Mouse (Mus musculus) adipocyte (in vitro differentiated cells): ENCODE data around the gene Tll2.

Source experiments
- DNase-seq: peaks from one replicate; pipeline ENCODE4 v3.0.0-alpha.2; 2016; ENCODE audit warnings: low spot score

Gene Tll2

GRCm38 (mm10) chr19:41087901-41088300, 118.7 kb downstream of the Tll2 start:
- DNase-seq = no peak

DNA sequence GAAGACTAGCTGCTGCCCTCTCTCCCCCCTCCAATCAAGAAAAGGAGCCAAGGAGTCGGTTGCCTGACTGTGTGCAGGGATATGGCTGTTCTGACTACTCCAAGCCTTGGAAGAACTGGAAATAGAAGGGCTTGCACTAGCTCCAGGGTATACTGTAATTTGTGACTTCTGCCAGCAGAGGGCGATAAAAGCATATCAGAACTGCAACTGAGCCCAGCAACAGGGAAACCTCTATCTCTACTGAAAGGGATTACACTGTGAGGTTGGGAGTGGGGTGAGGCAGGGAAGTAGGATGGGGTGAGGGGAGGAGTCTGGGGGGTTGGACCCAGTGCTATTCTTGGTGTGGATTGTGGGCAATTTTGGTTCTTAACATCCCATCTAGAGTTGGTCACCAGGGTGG, 119.9 kb downstream of the Tll2 start:
- DNase-seq = peak; percentile 85

DNA sequence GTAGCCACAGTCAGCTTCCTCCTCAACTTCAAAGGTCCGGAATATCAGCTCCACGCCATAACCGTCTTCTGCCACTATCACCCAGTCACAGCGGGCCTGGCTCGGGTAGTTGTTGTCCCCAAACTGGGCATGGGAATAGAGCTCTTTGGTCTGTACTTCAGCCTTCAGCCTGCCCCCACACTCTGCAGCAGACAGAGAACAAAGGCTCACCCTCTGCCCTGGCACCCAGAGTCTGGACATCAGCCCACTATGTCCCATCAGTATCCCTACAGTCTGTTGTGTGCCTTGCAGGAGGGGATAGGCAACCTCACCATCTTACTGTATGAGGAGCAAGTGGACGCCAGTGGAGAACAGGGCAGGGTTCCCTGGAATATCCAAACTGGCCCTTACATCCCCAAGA, 120.3 kb downstream of the Tll2 start:
- no peak for DNase-seq

DNA sequence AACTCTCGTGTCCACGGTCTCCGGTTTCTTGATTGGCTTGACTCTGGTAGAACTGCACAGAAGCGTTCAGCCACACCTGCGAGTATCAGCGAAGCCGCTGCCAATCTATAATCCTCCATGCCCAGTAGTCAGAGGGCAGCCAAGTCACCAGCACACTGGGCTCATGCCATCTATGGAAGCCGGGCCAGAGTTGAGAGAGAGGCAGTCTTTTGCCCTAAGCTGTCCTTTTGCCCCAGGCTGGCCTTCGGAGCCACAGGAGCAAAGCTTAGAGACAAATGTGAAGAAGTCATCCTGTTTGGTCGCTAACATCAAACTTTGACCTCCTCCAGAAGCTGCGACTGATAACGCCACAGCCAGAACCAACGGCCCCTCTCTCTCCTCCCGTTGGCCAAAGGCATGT, 123.0 kb downstream of the Tll2 start:
- DNase-seq = no peak

DNA sequence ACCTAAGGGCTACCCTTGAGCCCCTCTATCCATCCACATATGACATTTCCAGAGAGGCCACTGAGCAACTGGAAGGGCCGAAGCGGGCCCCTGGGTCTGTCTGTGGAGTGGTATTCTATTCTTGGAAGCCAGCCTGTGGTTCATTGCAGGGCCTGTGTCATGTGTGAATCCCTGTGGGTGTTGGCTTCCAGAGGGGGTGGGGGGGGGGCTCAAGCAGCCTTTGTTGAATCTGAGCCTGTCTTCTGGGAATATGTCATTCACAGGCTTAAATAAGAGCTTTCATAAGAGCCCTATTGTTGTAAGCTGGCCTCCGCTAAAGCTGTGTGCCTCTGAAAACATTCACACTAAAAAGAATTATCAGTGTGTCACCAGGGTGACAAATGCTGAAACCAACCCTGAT, 125.0 kb downstream of the Tll2 start:
- no peak for DNase-seq

DNA sequence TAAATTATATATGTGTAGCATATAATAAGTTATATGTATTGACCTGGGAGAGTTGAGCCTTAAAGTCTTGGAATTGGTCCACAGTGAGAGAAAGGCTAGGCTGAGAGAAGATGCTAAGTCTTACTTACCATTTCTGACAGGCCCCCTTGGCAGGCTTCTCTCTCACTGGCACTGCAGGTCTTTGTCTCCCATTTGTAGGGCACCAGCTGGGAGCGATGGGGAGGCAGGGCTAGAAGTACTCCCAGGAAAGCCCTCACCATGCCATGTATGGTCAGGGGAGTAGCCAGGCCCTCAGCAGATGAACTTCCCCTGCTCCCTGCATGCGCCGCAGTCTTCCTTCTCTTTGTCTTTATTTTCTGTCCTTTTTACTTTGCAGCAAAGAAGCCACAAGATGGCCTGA, 129.7 kb downstream of the Tll2 start, which contains the start of gene Opalin:
Gene Opalin, minus strand, starts transcription at position 208 of the 400 bp plus-strand sequence.
- no peak for DNase-seq

DNA sequence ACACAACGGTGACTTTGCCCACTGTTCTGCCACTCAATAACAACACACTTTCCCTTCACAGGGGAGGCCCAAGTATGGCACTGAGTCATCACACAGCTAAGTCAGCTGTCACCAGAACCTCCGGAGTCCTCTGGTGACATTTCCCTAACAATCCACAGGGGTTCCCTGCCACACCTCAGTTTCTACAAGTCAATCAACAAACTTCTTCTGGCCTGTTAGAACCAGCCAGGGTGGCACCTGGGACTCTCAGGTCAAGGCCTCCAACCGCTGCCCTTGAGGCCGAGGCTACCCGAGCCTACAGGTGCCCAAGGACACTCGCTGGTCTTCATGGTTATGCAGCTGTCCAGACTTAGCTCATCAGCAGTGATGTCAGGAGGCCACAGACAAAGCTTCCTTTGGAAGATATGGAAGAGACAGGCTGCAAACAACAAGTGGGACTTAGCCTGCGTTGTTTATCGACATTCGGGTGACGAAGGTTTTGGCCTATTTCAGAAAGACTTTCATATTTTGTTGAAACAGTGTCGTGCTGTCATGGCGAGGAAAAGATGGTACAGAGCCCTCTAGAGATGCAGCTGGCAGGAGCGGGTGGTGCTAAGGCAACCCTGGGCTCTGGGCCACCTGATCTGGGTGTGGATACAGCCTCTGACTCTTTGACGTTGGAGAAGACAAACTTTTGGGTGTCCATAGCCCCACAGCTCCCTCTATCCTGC, 132.7 kb downstream of the Tll2 start:
- no peak for DNase-seq

GRCm38 (mm10) chr19:41071500-41071899, 135.1 kb downstream of the Tll2 start:
- DNase-seq = peak; percentile 84

DNA sequence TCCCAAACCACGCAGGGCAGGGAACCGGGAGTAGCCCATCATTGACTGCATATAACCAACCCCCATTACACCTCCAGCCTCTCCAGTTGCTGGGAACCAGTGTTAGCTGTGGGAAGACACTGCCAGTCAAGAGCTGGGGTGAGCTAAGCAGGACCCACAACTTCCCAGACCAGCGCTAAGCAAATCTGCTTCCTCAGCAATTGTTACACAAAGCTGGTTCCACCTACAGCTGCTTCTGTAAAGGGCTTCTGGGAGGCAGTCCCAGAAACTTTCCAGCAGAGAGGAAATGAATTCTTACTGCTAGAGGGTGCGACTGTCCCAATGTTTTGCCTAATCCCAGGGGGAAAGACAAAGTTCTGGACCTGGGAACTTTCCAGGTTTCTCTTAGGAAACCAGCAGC, 151.9 kb downstream of the Tll2 start:
- no peak for DNase-seq

- DNase-seq = no peak
Measured at GRCm38 (mm10) chr19:41053530-41053929, 153.1 kb downstream of the Tll2 start.

DNA sequence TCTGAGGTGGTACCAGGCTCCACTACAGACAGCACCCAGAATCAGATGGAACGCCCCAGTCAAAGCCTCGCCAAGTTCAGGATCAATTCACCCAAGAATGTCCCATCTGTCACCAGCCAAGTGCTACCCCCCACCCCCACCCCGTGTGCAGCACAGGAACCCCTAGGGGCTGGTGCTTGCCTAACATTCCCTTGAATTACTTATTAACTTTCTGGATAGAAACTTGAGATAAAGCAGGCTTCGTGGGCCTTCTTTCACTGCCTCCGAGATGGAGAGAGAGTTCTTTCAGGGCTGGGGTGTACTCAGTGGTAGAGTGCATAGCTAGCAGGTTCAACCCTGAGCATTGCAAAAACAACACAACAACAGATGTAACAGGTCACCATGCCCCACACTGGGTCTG, 154.4 kb downstream of the Tll2 start:
- DNase-seq = no peak

DNA sequence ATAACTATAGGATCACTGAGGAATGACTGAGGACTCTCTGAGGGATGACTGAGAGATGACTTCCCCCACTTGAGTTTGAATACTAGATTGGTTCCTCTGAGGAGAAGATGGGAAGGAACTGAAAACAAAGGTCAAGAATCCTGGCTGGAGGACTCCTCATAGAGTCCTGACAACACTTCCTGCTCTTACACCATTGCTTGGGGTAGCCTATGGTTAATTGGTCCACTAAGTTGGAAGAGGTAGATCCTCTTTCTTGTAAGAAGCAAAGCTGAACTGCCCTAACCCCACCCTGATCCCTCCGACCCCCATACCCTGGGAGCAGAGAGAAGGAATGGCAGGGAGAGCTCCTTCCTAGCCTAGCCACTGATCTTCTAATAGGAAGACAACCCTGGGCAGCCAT, 154.9 kb downstream of the Tll2 start:
- DNase-seq = no peak

- DNase-seq = no peak
Measured at GRCm38 (mm10) chr19:41048187-41048559, 158.5 kb downstream of the Tll2 start.

GRCm38 (mm10) chr19:41047437-41048186, 159.0 kb downstream of the Tll2 start:
- no peak for DNase-seq

DNA sequence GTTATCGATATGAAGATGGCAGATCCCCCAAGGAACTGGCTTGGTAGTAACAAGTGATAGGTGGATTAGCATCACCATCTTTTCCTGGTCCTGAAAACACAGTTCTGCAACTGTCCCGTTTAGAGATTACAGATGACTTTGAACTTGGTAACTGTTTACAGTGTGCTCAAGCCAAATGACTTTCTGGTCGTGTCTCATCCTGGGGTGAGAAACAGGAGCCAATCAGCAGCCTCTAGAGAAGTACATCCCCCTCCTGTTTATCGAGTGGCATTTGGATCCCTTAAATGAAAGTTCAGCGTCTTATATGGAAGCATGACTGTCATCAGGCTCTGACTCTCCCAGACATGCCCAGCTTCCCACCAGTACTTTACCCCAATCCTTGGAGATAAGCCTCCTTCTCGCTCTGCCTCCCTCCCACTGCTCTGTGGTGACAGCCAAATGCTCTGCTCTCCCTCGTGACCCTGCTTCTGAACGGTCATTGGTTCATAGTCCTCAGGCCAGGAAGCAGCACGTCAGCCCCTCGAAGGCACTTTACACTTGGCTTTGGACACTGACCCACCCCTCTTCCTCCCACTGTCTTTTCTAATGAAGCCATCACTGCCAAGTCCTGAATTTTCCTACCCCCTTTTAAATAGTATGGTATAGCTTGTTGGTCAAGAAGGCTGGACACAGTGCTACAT, 161.4 kb downstream of the Tll2 start:
- DNase-seq = no peak

- DNase-seq = no peak
Measured at GRCm38 (mm10) chr19:41039110-41039509, 167.5 kb downstream of the Tll2 start.

DNA sequence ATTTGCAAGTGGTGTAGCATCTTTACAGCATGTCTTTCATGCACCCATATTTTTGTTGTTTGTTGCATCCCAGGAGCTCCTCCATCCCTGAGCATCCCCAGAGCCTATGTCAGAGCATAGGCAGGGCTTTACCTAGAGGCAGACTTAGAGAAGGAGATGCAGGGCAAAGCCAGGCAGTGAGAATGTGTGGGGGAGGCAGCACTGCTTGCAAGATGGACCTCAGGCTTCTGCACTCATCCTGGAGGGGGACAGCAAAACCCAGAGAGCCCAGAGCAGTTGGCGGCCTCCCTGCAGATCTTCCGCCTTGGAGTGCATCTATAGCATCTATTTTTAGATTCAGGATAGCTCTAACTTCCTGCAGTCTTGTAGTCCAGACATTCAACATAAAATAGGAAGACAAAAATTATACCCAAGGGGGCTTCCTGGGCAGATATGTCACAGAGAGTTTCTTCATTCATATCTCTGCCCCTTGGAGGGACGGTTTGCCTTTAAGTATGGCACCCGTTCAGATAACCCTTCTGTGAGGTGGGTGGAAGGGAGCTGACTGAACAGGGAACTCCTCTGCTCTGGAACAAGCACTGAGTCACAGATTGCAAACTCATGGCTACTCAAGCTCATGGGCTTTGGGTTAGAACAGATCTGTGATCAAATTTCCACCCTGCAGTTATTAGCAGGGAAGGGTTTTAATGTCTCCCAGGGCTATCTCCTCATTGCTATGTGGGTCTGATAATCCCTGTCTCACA, 170.7 kb downstream of the Tll2 start:
- no peak for DNase-seq
